Mouse (Mus musculus): Measurements from ENCODE around the gene Itsn2. TPM values are rescaled to one million over a fixed set of nuclear protein-coding genes. Genes with fewer than 3 reads are reported as not detected.

Gene Itsn2
- polyA plus RNA-seq (2012; ENCODE audit: low replicate concordance), result 5.7 and 14.2 TPM in 2 replicates

GRCm38 (mm10) chr12:4592541-4593165 lies at the start of gene Itsn2, which contains the start of gene Gm3625:
Itsn2 (plus strand) TSS chr12:4592638.
Gm3625 (minus strand) TSS chr12:4592927.

GRCm38 (mm10) chr12:4738031-4738576 lies 145.7 kb downstream of the Itsn2 start, which contains the start of gene Fam228a:
Fam228a (minus strand) TSS chr12:4738430.

Other genes with a start within 250 kb of the Itsn2 start
- gene Ncoa1, start 115.5 kb upstream of the Itsn2 start, polyA plus RNA-seq (2012; ENCODE audit: low replicate concordance), result 2.5 and 3.0 TPM in 2 replicates
- gene Gm3625, start 289 bp downstream of the Itsn2 start, polyA plus RNA-seq (2012; ENCODE audit: low replicate concordance), result not detected in 2 replicates
- not detected in 2 replicates for gene Fam228a, start 145.8 kb downstream of the Itsn2 start, polyA plus RNA-seq (2012; ENCODE audit: low replicate concordance)
- not detected in 2 replicates for gene Pfn4, start 176.4 kb downstream of the Itsn2 start, polyA plus RNA-seq (2012; ENCODE audit: low replicate concordance)
- gene Fam228b, start 176.6 kb downstream of the Itsn2 start, polyA plus RNA-seq (2012; ENCODE audit: low replicate concordance), result 0.55 and 0.60 TPM in 2 replicates
- 0.87 and 4.3 TPM in 2 replicates for gene Sf3b6, start 224.9 kb downstream of the Itsn2 start, polyA plus RNA-seq (2012; ENCODE audit: low replicate concordance)
- gene Fkbp1b, start 249.0 kb downstream of the Itsn2 start, polyA plus RNA-seq (2012; ENCODE audit: low replicate concordance), result 0.31 TPM in 1 of 2 replicates, not detected in the other